Mouse (Mus musculus): Measurements from ENCODE around the gene Tubb4b.

GRCm38 (mm10) chr2:25264851-25265250 lies 40.3 kb upstream of the Tubb4b start:
- TF ChIP-seq CTCF (IDR thresholded peaks at IDR 0.05; ENCODE audit: borderline replicate concordance, insufficient read depth, low read depth, low read length) (no peak; the same call in 1 of the 2 replicates), POLR2A (IDR thresholded peaks at IDR 0.05; ENCODE audit: borderline replicate concordance, insufficient read depth, low read length) (peak; percentile 48; the same call in 1 of the 2 replicates)

Measured in cerebellum, adult 2 months (tissue).